Mouse (Mus musculus): ENCODE measurements around the gene Tmem206. TPM values are rescaled to one million over a fixed set of nuclear protein-coding genes. Genes with fewer than 3 reads are reported as not detected.

Tmem206 gene
- total RNA-seq, 4 experiments from 2014 or later = 6.0 to 9.2 (median 8.4) TPM

- DNase-seq = no peak
These were observed 14.3 kb upstream of the Tmem206 start for GRCm38 (mm10) chr1:191311296-191311898.

- DNase-seq = peak; percentile 79
These were observed 13.2 kb upstream of the Tmem206 start for GRCm38 (mm10) chr1:191312513-191312941.

- no peak for DNase-seq
These were observed 12.6 kb upstream of the Tmem206 start for GRCm38 (mm10) chr1:191313158-191313557.

- no peak for DNase-seq
These were observed 11.8 kb upstream of the Tmem206 start for GRCm38 (mm10) chr1:191313926-191314325.

- DNase-seq = no peak
These were observed 8.9 kb upstream of the Tmem206 start for GRCm38 (mm10) chr1:191316818-191317217.

- peak; percentile 68 for DNase-seq
These were observed 8.0 kb upstream of the Tmem206 start, which contains the start of gene Nenf for GRCm38 (mm10) chr1:191317591-191318196. Gene Nenf, minus strand, starts transcription at chr1:191318194.

GRCm38 (mm10) chr1:191318686-191319085 lies 7.0 kb upstream of the Tmem206 start:
- peak; percentile 75 for DNase-seq

GRCm38 (mm10) chr1:191323381-191323780 lies 2.3 kb upstream of the Tmem206 start:
- DNase-seq = no peak

- no peak for DNase-seq
These were observed 750 bp upstream of the Tmem206 start for GRCm38 (mm10) chr1:191324733-191325590.

GRCm38 (mm10) chr1:191326233-191326882 lies 646 bp downstream of the Tmem206 start:
- peak; percentile 26 for DNase-seq

- DNase-seq = no peak
These were observed 1.5 kb downstream of the Tmem206 start for GRCm38 (mm10) chr1:191327258-191327657.

- no peak for DNase-seq
These were observed 2.3 kb downstream of the Tmem206 start for GRCm38 (mm10) chr1:191328019-191328441.

- DNase-seq = no peak
These were observed 4.6 kb downstream of the Tmem206 start for GRCm38 (mm10) chr1:191330356-191330755.

- DNase-seq = no peak
These were observed 8.8 kb downstream of the Tmem206 start for GRCm38 (mm10) chr1:191334500-191334899.

GRCm38 (mm10) chr1:191339876-191340275 lies 14.2 kb downstream of the Tmem206 start:
- no peak for DNase-seq

GRCm38 (mm10) chr1:191340530-191340929 lies 14.8 kb downstream of the Tmem206 start:
- no peak for DNase-seq

- no peak for DNase-seq
These were observed 21.9 kb downstream of the Tmem206 start for GRCm38 (mm10) chr1:191347602-191348001.

- DNase-seq = no peak
These were observed 22.9 kb downstream of the Tmem206 start for GRCm38 (mm10) chr1:191348592-191348991.

GRCm38 (mm10) chr1:191348996-191349395 lies 23.3 kb downstream of the Tmem206 start:
- no peak for DNase-seq

- no peak for DNase-seq
These were observed 23.9 kb downstream of the Tmem206 start for GRCm38 (mm10) chr1:191349486-191350037.

- no peak for DNase-seq
These were observed 24.6 kb downstream of the Tmem206 start for GRCm38 (mm10) chr1:191350355-191350754.

- no peak for DNase-seq
These were observed 27.2 kb downstream of the Tmem206 start for GRCm38 (mm10) chr1:191352786-191353488.

Data from adrenal gland, adult 8-10 months (tissue).